Mouse (Mus musculus): ENCODE measurements at regions not wholly inside any gene's neighbourhood (a gene's known extent, or its start where the extent isn't known, plus 50 kb on each side); places are given as distances from the start of the nearest gene placed in this dataset.

GRCm38 (mm10) chr16:24092136-24092535 is 103.5 kb upstream of the Bcl6 start:
- TF ChIP-seq EP300 (IDR thresholded peaks at IDR 0.05; ENCODE audit: low read depth) (no peak), CTCF (IDR thresholded peaks at IDR 0.05; ENCODE audit: low read depth) (no peak)

Data from heart, postnatal 0 days (tissue).